Mouse (Mus musculus): ENCODE results near the gene Nav1. TPM values are rescaled to one million over a fixed set of nuclear protein-coding genes. Genes with fewer than 3 reads are reported as not detected.

Gene Nav1
- polyA plus RNA-seq, 1 experiment from 2014 or later = 15.0 TPM

DNA sequence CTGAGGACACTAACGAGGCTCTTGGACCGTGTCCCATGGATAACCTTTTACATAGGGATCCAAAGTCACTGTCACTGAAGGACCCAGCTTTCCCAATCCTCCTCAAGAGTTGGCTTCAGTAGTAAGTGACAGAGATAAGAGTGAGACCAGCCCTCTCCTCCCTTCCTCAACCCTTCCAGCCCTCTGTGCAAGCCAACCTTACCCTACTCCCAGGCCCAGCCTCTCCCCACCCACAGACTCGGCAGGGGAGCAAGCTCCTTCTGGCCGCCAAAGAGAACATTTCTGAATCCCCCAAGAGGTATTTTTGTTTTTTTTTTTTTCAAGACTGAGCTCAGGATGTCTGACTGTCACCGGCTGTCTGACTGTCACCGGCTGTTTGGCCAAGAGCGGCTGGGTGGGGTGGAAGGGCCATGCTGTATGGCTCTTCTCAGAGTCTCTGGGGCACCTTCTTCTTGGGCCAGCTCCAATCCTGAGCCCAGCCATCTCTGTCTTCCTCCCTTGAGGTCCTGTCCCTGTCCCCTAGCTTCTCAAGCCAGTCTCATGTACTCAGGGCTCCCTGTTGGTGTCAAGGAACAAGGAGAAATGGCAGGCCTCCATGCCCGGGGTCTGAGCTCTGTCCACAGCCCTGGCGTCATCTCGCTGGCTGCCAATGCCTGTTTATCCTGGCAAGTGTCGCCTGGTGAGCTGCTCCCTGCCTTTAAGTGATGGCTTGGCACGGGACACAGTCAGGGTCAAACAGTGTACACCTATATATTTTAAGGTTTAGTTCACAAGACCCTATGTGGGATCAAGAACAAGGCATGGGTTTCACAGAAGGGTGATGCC is 68.4 kb downstream of the Nav1 start:
- no peak overlapping the region for H3K9ac ChIP-seq
- H3K27ac ChIP-seq = no peak overlapping the region
- H3K4me1 ChIP-seq = peaks cover 25% of the 10 kb centered on the region
- no peak overlapping the region for H3K4me2 ChIP-seq (replicated peaks)
- peaks cover 4% of the 10 kb centered on the region for H3K36me3 ChIP-seq
- H3K9me3 ChIP-seq = no peaks in the 10 kb centered on the region
- H3K4me3 ChIP-seq = no peak overlapping the region
- no peaks in the 10 kb centered on the region for H3K27me3 ChIP-seq
- no peak for ATAC-seq (ENCODE audit: low FRiP score, low read depth)
- 82% methylated on average over 12 of the region's 12 CpGs for WGBS

DNA sequence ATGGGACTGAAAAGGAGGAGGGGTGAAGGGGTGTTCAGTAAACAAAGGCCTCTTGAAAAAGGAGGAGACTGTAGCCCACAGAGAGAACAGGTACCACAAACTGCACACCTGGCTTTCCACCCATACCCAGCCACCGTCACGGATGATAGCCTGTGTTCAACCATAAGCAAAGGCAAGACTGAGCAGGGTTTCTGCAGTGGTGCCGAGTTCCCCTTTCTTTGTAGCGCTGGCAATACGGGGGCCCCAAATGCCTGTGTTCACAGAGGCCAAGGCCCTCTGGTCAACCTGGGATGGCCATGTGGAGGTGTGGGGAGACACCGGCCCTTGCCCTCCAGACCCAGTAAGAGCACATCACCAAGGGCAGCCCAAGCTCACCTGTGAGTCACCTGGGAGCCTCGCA is 70.3 kb downstream of the Nav1 start:
- no peaks in the 10 kb centered on the region for H3K27me3 ChIP-seq
- peaks cover 13% of the 10 kb centered on the region for H3K36me3 ChIP-seq
- 94% methylated on average over 7 of the region's 7 CpGs for WGBS
- H3K9ac ChIP-seq = no peak overlapping the region
- ATAC-seq (ENCODE audit: low FRiP score, low read depth) = no peak
- no peak overlapping the region for H3K4me2 ChIP-seq (replicated peaks)
- H3K9me3 ChIP-seq = no peaks in the 10 kb centered on the region
- no peak overlapping the region for H3K4me3 ChIP-seq
- H3K27ac ChIP-seq = no peak overlapping the region
- peaks cover 8% of the 10 kb centered on the region; the same call in 1 of the 2 replicates for H3K4me1 ChIP-seq

DNA sequence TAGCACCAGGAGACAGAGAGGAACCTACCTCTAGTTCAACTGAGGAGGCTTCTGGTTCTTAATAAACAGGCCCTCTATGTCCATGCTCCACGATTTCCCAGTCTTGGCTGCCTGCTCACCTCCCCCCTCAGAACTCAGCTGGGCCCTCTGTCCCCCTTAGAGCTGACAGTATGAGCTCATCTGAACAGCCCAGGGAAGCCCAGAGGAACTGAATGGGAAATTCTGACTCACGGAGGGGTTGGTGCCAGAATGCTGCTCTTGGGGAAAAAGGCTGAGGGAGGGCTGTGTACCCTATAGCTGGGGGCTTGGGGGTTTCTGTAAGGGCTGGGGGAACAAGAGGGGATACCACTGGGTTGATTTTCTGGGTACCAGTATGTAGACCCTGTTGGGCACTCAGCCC is 70.8 kb downstream of the Nav1 start:
- H3K9me3 ChIP-seq = no peaks in the 10 kb centered on the region
- no peaks in the 10 kb centered on the region for H3K27me3 ChIP-seq
- H3K4me2 ChIP-seq (replicated peaks) = no peak overlapping the region
- H3K27ac ChIP-seq = no peak overlapping the region
- peaks cover 14% of the 10 kb centered on the region for H3K36me3 ChIP-seq
- no peak overlapping the region for H3K9ac ChIP-seq
- peaks cover 10% of the 10 kb centered on the region; the same call in 1 of the 2 replicates for H3K4me1 ChIP-seq
- 55% methylated on average over 2 of the region's 2 CpGs for WGBS
- ATAC-seq (ENCODE audit: low FRiP score, low read depth) = no peak
- no peak overlapping the region for H3K4me3 ChIP-seq

DNA sequence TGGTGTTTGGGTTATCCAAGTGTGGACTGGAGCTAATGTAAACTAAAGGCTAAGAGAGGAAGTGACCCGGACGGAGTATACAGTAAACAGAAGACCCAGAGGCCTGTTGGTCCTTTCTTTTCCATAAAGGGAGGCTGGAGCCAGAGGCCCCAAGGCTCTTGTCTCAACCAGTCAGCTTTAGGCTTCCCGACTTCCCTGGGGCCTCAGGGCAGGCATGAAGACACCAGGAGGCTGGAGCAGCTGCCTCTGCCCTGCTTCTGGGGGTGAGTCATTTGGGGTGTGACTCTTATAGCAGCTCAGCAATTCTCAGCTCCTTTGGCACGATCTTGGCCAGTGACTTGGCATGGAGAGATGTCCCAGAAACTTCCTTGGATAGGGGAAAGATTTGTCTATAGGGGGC is 71.8 kb downstream of the Nav1 start:
- H3K36me3 ChIP-seq = peaks cover 14% of the 10 kb centered on the region
- no peak overlapping the region for H3K4me3 ChIP-seq
- no peak for ATAC-seq (ENCODE audit: low FRiP score, low read depth)
- H3K9ac ChIP-seq = no peak overlapping the region
- WGBS = 23% methylated on average over 4 of the region's 4 CpGs
- no peaks in the 10 kb centered on the region for H3K9me3 ChIP-seq
- H3K4me2 ChIP-seq (replicated peaks) = no peak overlapping the region
- H3K27me3 ChIP-seq = no peaks in the 10 kb centered on the region
- H3K27ac ChIP-seq = no peak overlapping the region
- H3K4me1 ChIP-seq = peaks cover 10% of the 10 kb centered on the region; the same call in 1 of the 2 replicates

DNA sequence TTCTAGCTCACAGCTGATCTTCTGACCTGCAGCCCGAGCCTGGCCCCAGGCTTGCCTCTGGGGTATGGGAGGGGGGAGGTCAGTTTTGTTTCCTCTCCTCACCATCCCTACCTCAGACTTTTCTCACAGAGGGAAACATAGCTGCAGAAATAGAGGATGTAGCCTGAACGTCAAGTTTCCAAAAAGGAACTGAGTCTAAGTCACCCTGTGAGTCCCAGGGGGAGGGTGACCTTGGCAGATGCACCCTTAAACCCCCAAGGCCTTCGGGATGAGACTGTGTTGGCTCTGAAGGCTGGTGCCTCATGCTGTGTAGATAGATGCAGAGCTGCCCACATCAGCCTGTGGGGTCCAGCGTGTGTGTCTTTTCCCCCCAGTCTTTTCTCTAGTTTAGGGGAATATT is 72.3 kb downstream of the Nav1 start:
- Histone ChIP-seq H3K4me1 (peaks cover 10% of the 10 kb centered on the region; the same call in 1 of the 2 replicates), H3K27ac (no peak overlapping the region), H3K27me3 (no peaks in the 10 kb centered on the region), H3K9me3 (no peaks in the 10 kb centered on the region), H3K9ac (no peak overlapping the region), H3K4me2 (replicated peaks) (no peak overlapping the region), H3K4me3 (no peak overlapping the region), H3K36me3 (peaks cover 14% of the 10 kb centered on the region)
- 54% methylated on average over 4 of the region's 4 CpGs for WGBS
- ATAC-seq (ENCODE audit: low FRiP score, low read depth) = no peak

DNA sequence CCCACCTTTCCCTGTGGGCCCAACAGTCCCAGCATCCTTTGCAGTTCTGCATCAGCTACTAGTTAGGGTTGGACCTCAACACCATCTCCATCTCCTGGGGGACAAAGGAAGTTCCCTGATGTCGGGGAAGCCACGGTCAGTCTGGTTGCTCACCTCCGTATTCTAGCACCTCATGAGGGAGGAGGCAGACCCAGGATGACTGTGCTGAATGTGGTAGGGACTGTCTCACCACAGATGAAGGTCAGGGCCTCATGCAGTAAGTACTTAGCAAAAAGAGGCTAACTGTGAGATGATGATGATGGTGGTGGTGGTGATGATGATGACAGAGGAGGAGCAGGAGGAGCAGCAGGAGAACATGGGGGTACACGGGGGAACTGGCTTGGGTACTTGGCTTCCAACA is 73.0 kb downstream of the Nav1 start:
- no peak for ATAC-seq (ENCODE audit: low FRiP score, low read depth)
- no peak overlapping the region for H3K9ac ChIP-seq

DNA sequence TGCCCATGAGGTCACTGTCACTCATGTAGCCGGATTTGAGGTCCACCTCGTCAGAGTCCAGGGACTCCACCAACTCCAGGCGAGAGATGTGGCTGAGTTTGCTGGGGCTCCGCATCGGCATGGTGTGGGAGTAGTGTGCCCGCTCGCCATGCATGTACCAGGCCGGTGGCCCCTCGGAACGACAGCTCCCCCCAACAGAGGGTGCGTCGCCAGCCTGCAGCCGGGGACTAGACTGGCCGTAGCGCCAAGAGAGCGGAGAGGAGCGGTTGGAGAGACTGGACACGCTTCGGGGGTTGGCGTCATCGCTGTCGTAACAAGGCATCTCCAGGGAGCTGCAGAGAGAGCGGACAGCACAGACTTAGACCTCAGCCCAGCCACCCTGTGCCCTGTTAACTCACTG is 74.7 kb downstream of the Nav1 start:
- H3K27me3 ChIP-seq = no peaks in the 10 kb centered on the region
- no peak for ATAC-seq (ENCODE audit: low FRiP score, low read depth)
- no peak overlapping the region for H3K4me3 ChIP-seq
- no peak overlapping the region for H3K27ac ChIP-seq
- no peak overlapping the region for H3K9ac ChIP-seq
- H3K4me2 ChIP-seq (replicated peaks) = no peak overlapping the region
- H3K36me3 ChIP-seq = peaks cover 22% of the 10 kb centered on the region
- no peaks in the 10 kb centered on the region for H3K9me3 ChIP-seq
- H3K4me1 ChIP-seq = peaks cover 10% of the 10 kb centered on the region; the same call in 1 of the 2 replicates
- 92% methylated on average over 23 of the region's 23 CpGs for WGBS

More for the DNA sequence above, 73.0 kb downstream of the Nav1 start:
- Histone ChIP-seq H3K36me3 (peaks cover 14% of the 10 kb centered on the region), H3K27me3 (no peaks in the 10 kb centered on the region), H3K4me2 (replicated peaks) (no peak overlapping the region), H3K4me3 (no peak overlapping the region), H3K9me3 (no peaks in the 10 kb centered on the region), H3K4me1 (peaks cover 10% of the 10 kb centered on the region; the same call in 1 of the 2 replicates), H3K27ac (no peak overlapping the region)
- WGBS = 93% methylated on average over 4 of the region's 4 CpGs

DNA sequence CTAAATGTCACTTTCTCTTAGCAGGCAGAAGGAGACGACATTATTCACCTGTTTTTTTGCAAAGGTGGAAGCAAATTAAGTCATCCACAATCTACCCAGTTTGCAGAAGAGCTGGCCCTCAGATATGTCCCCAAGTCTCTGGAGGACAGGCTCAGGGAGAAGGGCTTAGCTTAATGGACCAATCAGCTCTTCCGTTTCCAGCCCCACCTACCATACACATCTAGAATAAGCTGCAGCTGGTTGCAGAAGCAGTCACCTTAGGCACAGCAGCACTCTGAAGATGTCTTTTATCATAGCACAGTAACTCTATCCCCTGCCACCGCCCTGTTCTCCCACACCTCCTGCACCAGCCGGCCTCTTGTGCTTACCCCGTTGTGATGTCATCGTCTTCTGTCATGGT is 75.1 kb downstream of the Nav1 start:
- Histone ChIP-seq H3K4me2 (replicated peaks) (no peak overlapping the region), H3K36me3 (peaks cover 21% of the 10 kb centered on the region), H3K9me3 (no peaks in the 10 kb centered on the region), H3K4me3 (no peak overlapping the region), H3K9ac (no peak overlapping the region), H3K27me3 (no peaks in the 10 kb centered on the region), H3K4me1 (peaks cover 10% of the 10 kb centered on the region; the same call in 1 of the 2 replicates), H3K27ac (no peak overlapping the region)
- 75% methylated on average over 6 of the region's 6 CpGs for WGBS
- no peak for ATAC-seq (ENCODE audit: low FRiP score, low read depth)

DNA sequence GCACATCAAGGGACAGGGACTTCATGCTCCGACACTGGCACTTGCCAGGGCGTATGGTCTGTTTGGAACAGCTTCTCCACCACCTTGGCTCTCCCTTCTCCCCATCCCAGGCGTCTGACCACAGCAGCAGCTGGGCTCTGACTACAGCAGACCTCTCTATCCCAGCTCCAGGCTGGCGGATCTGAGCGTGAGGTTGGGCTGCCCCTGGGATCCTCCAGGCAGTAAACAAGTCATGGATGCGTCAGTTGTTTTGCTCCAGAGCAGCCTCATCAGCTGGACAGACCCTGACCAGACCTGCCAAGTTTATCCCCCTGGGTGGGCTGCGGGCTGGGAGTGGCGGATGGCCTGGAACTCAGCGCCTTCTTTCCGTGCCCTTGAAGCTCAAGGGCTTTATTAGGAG is 76.0 kb downstream of the Nav1 start:
- Histone ChIP-seq H3K27ac (no peak overlapping the region), H3K4me2 (replicated peaks) (no peak overlapping the region), H3K9me3 (no peaks in the 10 kb centered on the region), H3K27me3 (no peaks in the 10 kb centered on the region), H3K4me3 (no peak overlapping the region), H3K4me1 (peaks cover 10% of the 10 kb centered on the region; the same call in 1 of the 2 replicates), H3K36me3 (peaks cover 18% of the 10 kb centered on the region), H3K9ac (no peak overlapping the region)
- ATAC-seq (ENCODE audit: low FRiP score, low read depth) = 0 out of 2 replicates have a peak, but pooled peaks have one; percentile 28
- WGBS = 42% methylated on average over 10 of the region's 10 CpGs

DNA sequence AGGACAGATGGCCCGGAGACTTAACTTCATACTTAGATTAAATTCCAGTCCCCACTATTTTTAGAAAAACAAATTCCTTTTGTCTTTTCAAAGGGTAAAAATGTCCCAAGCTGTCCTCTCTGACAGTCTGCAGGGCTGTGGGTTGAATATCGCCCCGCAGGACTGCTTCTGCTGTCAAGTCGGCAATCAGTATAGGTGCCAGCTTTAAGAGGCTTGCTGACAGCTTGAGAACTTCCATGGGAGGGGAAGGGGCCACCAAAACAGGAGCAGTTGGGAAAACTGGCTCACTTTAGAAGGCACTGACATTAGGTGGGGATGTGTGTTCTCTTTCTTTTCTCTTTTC is 82.6 kb downstream of the Nav1 start:
- peaks cover 9% of the 10 kb centered on the region; the same call in 1 of the 2 replicates for H3K9me3 ChIP-seq
- no peaks in the 10 kb centered on the region for H3K27me3 ChIP-seq
- H3K27ac ChIP-seq = no peak overlapping the region
- WGBS = 55% methylated on average over 4 of the region's 4 CpGs
- peaks cover 16% of the 10 kb centered on the region for H3K4me1 ChIP-seq
- H3K9ac ChIP-seq = no peak overlapping the region
- ATAC-seq (ENCODE audit: low FRiP score, low read depth) = no peak
- H3K36me3 ChIP-seq = peaks cover 11% of the 10 kb centered on the region
- no peak overlapping the region for H3K4me3 ChIP-seq
- H3K4me2 ChIP-seq (replicated peaks) = no peak overlapping the region

DNA sequence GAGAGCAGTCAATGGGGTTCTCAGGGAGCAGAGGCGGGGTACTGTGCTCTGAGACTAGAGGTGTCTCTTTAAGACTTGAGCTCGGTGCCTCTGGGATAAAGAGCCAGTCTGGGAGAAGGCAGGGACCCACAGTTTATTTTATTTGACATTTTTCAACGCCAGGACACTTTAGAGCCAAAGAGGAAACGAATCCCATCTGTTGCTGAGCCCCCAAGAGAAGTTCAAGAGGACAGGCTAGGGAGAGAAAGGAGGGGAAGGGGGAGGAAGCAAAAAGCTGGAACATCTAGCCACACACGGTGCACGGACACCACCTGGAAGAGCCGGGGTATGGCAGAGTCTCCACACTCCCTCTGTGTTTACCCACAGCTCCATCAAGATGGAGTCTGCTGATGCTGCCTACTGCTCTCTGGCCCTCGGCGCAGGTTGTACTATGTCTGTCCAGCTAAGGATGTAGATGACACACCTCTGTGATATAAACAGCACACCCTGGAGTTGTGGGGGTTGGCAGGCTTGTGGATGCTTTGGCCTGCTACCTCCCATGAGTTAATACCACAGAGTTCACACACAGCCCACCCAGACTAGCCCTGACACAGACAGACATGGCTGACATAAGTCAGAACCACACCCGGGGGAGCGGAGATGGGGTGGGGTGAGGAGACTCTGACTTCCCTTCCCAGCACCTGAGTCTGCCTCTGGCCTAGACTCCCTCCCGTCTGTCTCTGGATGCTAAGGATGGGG is 83.1 kb downstream of the Nav1 start:
- no peak; the same call in 1 of the 2 replicates for ATAC-seq (ENCODE audit: low FRiP score, low read depth)
- H3K4me2 ChIP-seq (replicated peaks) = no peak overlapping the region
- H3K27ac ChIP-seq = no peak overlapping the region
- H3K27me3 ChIP-seq = no peaks in the 10 kb centered on the region
- WGBS = 52% methylated on average over 12 of the region's 12 CpGs
- peaks cover 18% of the 10 kb centered on the region for H3K4me1 ChIP-seq
- H3K36me3 ChIP-seq = peaks cover 11% of the 10 kb centered on the region
- no peak overlapping the region for H3K9ac ChIP-seq
- H3K4me3 ChIP-seq = no peak overlapping the region
- peaks cover 9% of the 10 kb centered on the region; the same call in 1 of the 2 replicates for H3K9me3 ChIP-seq

DNA sequence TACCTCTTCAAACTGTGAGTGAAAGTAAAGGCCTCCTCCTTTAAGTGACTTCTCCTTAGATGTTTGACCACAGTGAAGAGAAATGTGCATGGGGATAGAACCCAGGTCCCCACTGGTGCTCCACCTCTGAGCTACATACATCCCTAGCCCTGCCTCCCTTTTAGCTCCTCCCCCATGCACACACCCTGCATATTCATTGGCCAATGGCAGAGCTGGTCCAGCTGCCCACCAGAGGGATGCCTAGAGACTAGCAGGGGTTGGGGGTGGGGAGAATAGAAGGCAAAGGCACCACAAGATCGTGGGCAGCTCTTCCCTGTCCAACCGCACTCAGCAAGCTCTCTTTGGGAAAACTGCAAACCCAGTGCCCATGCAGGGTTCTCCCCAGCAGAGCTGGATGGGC is 83.8 kb downstream of the Nav1 start:
- Histone ChIP-seq H3K27me3 (no peaks in the 10 kb centered on the region), H3K9ac (no peak overlapping the region), H3K4me3 (no peak overlapping the region), H3K36me3 (peaks cover 7% of the 10 kb centered on the region), H3K27ac (no peak overlapping the region), H3K9me3 (peaks cover 9% of the 10 kb centered on the region; the same call in 1 of the 2 replicates), H3K4me2 (replicated peaks) (no peak overlapping the region), H3K4me1 (peaks cover 24% of the 10 kb centered on the region)
- 75% methylated on average over 2 of the region's 2 CpGs for WGBS
- ATAC-seq (ENCODE audit: low FRiP score, low read depth) = no peak

Measured in limb, embryonic 13.5 days (tissue).